Mouse (Mus musculus): ENCODE results near the gene Cdk14. TPM values are rescaled to one million over a fixed set of nuclear protein-coding genes. Genes with fewer than 3 reads are reported as not detected.

Cdk14 gene
- 0.29 TPM for polyA plus RNA-seq (2017; shearing (Covaris generic))

DNA sequence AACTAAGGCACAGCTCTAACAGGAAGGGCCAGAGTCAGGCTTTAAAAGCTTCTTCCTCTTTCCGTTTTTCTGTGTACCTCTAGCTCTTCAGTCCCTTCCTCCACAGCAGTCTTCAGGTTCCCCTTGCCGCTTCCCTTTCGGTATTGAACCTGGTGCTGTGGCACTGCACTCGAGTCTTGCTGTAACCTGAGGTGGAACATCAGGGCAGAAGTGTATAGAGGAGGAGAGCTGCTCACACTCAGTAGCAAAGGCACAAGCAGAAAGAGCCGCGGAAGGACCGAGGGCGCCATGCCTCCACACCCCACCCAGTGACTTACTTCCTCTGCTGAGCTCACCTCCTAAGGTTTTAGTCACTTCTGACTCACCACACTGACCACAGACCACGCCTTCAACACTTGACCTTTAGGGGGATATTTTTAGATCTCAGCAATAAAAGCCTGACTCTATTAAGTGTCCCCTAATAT, at the start of gene Cdk14:
Gene Cdk14 (minus strand): TSS at position 321 of the 464 bp plus-strand sequence.

DNA sequence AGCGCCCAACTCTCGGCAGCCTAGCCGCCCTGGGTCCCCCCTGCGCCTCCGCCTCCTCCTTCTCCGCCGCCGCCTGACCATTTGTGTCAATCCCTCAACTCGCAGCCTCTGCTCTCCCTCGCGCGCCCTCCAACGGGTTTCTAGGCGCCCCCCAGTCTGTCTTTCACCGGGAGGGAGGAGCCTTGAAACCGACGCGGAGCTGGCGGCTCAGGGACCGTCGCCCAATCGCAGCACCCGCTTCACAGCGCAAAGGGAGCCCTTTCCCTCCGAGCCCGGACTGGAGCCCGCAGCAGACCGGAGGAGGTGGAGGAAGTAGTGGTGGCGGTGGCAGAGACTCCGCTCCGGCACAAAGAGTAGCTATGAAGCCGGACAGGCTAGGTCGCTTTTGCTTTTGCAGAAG, 662.2 kb downstream of the Cdk14 start, which contains the start of gene Fzd1:
Gene Fzd1 (minus strand): TSS at position 134 of the 400 bp plus-strand sequence.

Other genes starting within 250 kb of the Cdk14 start
- gene 1700015F17Rik, start 58.8 kb upstream of the Cdk14 start, polyA plus RNA-seq (2017; shearing (Covaris generic)): not detected
- gene Cldn12, start 94.6 kb upstream of the Cdk14 start, polyA plus RNA-seq (2017; shearing (Covaris generic)): 1.1 TPM
- 10.6 TPM for gene Gtpbp10, start 139.2 kb upstream of the Cdk14 start, polyA plus RNA-seq (2017; shearing (Covaris generic))
- gene Gm8773, start 153.5 kb upstream of the Cdk14 start, polyA plus RNA-seq (2017; shearing (Covaris generic)): not detected
- 0.17 TPM for gene Cfap69, start 243.9 kb upstream of the Cdk14 start, polyA plus RNA-seq (2017; shearing (Covaris generic))